Mouse (Mus musculus): Measurements from ENCODE around the gene Slc37a3.

Gene Slc37a3

DNA sequence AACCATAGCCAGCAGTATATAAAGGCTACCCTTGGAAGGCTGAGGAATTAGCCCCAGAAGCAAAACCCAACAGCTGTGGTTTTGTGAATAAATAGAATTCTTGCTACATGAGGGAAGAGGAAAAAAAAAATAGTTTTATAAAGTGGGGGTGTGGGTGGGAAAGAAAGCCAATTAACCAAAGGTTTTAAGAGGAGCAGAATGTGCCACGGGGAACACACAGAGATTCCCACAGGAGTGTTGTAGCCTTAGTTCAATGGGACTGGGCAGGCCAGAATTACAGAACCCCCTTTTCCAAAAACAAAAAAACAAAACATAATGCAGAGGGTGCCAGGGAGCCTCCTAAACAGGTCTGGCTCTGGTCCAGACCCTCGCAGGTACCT, 58.9 kb downstream of the Slc37a3 start:
- DNase-seq (ENCODE audit: low spot score): no peak

DNA sequence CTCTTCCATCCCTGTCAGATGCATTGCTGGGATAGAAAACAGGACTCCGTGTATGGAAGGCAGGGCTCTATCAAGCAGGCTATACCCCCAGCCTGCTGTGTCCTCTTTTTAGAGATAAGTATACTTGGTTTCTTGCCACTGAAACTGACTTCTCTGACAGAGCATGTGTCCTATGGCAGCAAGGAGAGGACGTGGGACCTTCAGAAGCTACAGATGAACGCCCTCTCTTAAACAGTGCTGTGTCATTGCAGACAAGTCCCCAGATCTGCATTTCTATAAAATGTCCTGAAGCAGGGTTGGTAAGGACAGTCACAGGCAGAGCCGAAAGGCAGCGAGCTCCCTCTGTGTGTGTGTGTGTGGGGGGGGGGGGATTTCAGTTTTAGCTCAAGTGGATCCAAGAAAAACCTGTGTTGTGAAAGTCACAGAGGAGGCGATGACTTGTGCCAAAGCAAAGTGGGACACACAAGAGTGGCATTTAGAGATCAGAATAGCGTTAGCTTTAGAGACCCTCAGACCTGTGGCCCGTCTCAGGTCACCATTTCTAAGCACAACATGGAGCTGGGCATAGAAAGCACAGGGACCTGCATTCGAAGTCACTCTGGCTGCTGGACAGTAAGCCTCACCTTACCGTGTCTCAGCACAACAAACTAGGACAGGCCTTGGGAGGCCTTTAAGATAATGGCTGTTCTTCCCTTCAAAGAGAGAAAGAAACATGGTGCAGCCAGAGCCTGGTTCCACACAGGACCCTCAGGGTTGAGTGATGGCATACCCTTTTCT, 59.4 kb downstream of the Slc37a3 start:
- no peak for DNase-seq (ENCODE audit: low spot score)

DNA sequence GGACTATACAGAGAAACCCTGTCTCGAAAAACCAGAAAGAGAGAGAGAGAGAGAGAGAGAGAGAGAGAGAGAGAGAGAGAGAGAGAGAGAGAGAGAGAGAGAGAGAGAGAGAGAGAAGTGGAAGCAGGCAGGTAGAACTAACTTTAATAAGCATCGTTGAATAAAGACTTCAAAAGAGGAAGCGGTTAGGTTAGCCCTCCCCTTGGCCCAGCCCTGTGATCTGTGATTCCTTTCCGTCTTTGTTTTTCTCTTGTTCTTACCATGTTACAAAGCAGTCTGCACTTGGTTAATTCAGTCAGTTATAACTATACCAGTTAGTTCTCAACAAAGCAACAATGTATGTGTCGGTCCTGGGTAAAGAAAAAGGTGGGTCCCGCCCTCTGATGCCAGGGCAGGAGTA, 61.4 kb downstream of the Slc37a3 start:
- no peak for DNase-seq (ENCODE audit: low spot score)

DNA sequence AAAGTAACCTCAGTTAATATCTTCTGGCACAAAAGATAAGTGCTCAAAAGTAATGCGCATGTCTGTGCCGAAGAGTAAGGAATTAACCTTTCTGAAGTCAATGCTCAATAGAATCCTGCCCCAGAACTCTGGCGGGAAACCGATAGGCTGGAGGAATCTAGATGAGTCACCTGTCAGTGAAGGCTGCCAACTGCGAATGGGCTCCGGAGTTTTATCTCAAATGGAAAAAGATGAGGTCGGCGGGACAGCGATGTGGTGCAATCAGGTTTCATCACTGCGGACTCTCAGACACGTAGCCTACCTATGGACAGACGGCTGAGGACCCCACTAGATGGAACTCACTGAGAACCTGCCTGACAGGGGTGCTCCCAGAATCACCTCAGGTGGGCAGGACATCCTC, 63.0 kb downstream of the Slc37a3 start:
- no peak for DNase-seq (ENCODE audit: low spot score)

DNA sequence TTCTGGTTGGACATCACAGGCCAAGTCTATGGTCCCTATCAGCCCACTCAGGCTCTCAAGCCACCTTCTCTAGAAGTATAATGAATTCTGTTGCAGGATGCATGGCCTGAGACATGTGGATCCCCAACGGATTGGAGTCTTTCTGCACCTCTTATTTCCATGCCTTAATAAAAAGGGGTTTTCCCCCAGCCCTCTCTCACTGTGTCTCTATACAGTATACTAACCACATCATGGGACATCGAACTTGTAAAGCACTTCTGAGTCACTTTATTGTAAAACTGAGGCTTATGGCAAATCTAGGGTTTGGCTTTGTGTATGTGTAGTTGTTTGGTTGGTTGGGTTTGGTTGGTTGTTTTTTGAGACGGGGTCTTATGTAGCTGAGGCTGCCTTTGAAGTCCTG, 65.7 kb downstream of the Slc37a3 start:
- DNase-seq (ENCODE audit: low spot score): no peak

DNA sequence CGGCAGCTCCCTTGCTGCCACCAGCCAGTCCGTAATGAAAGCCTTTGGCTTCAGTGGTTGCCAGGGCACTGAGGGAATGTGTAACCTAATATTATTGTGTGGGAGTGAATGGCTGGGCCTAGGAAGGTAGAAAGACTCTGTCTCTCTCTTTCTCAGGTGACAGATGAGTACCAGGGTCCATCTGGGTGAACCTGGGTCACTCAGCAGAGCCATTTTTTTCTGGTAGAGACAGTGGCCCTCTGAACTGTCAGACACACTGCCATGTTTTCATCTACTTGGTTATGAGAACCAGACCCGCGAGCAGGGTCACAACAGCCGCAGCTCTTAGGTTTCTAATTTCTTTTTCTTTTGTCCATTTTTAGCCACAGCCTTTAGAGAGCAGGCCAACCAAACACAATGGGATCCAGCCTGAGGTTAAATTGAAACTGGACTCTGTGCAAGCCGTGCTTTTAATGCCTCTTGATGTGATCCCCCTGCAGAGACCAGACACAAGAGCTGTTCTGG, 73.1 kb downstream of the Slc37a3 start:
- no peak for DNase-seq (ENCODE audit: low spot score)

DNA sequence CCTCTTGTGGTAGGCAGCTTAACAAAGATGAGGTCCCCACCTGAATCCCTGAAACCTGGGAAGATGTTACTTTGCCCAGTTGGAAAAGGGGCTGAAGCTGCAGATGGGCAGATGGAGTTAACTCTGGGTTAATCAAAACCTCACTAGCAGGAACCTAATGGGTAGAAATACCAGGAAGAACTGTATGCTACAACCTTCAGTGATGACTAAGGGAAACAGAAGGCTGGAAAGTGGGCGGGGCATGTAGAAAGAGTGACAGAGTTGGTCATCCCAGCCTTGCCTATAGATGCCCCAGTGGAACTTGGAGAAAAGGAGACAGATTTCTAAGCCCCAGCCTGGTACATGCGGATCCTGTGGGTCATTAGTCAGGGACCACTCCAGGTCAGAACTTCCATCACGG, 76.0 kb downstream of the Slc37a3 start:
- no peak for DNase-seq (ENCODE audit: low spot score)

DNA sequence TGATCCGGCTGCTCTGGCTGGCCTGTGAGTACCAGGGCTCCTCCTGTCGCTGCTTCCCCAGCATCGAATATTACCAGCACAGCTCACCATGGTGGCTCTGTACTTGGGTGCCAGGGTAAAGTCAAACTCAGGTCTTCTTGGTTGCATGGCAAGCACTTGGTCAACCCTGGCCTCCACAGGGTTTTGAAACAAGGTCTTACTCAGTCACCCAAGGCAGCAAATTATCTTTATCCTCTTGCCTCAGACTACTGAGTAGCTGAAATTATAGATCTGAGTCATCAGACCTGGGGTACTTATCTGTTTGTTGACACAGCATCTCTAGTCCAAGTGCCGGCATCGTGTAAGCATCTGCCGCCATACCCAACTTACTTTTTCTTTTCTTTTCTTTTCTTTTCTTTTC, 80.4 kb downstream of the Slc37a3 start:
- no peak for DNase-seq (ENCODE audit: low spot score)

DNA sequence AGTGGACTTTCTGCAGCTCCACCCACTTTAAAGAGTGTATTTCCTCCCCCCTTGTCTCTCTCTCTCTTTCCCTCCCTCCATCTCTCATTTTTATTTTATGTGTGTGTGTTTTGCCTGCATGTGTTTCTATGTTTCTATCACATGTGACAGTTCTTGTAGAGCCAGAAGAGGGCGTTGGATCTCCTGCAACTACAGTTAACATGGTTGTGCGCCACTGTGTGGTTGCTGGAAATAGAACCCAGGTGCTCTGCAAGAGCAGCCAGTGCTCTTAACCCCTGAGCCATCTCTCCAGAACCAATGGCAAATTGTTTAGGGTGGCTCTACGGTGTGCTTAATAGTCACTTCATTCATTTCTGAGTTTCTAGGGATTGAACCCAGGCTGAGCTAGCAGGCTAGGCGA, 81.0 kb downstream of the Slc37a3 start:
- no peak for DNase-seq (ENCODE audit: low spot score)

DNA sequence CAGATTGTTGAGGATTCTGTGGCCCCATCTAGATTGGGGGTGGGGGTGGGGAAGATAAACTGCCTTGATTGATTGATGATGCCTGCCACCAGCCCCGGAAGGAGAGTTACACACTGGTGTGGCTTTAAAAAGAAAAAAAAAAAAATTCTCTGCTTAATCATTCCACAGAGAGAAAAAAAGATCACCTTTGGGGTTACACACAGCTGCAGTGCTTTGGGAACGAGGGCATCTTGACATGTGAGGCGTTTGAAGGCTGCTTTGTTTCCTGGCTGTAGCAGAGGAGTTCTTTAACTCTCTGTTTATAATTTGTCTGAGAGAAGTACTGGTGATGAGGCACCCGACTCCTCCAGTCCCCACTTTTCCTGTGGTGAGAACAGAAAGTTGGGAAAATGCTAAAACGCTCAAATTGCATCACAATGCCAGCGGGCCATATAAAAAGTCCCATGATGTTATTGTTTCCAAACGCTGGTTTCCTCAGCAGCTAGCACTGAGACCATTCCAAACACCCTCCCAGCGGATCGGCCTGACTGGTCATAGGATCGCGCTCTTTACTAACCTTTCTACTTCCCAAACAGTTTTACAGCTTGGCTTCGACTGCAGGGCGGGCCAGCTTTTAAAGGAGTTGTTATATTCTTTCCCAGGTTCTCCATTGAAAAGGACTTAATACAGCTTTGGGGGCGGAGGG, 81.6 kb downstream of the Slc37a3 start:
- no peak for DNase-seq (ENCODE audit: low spot score)

DNA sequence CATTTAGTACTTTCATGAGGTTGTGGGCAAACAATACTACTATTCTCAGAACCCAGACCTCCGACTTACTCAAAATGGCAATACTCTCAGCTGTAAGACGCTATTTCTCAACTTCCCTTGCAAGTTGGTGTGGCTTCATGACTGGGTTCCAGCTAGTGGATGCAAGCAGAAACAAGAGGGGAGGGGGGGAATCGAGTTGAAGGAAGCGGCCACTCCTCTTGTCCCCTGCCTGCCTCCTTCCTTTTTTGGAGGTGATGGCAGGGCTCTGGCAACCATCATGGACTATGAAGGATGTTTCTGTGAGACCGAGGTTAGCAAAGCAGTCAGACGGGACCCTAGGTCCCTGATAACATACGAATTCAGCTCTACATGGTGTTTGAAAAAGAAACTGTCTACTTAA, 87.8 kb downstream of the Slc37a3 start:
- no peak for DNase-seq (ENCODE audit: low spot score)

DNA sequence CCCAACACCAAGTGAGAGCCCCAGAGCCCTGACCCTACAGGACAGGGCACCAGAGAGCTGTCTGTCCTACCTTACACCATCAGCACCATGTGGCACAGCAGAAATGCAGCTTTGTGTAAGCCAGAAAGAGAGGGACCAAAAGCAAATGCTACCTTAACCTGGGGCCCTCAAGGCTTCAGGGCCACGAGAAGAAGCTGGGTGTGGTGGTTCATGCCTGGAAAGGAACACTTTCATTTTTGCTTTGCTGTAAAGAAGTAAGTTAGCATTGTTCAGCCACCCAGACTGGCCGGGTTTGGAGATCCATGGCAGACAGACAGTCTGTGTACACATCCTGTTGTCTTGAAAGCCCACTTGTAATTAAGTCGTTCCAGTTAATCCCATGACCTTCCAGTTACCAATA, 89.7 kb downstream of the Slc37a3 start:
- DNase-seq (ENCODE audit: low spot score): no peak

DNA sequence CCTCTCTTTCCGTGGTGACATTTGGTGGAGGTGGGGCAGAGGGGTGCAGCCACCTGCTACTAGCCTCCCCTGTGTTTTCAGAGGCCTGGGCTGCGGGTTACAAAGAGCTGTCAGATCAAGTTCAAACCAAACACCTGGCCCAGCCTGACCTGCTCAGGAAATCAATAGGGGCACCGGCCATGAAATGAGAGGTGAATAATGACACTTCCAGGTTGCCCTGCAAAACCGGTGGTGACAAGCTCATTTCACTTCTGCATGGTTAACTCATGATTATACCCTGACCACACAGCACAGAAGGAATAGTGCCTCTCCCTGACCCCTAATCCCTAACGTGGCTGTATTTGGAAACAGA, 90.8 kb downstream of the Slc37a3 start:
- no peak for DNase-seq (ENCODE audit: low spot score)

DNA sequence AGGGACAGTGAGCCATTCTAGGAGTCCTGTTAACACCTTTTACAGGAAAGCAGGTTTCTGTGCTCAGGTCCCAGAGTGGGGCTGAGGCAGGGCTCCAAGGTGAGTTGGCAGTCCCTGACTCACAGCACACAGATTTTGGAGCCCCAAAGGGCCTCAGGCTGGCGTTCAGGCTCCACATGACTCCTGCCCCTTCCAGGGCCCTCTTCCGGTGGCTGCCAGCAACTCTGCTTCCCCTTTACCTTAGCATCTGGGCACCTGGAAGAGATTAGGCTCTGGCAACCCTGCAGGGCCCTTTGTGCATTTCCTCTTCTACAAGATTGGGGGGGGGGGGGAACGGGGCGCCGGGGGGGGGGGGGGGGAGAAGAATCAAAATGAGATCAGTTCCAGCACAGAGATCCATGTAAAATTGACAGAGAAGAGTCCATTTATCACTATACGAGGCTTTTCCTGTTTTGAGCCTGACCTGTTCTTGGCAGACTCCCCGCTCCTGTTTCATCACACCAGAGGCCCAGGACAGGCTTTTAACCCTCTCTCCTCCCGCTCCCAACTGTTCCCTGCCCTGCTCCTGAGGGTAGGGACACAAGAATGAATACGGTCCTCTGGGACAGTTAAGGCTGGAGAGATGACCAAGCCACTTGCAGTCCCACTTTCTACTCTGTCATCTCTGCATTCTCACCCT, 91.3 kb downstream of the Slc37a3 start:
- peak; percentile 29 for DNase-seq (ENCODE audit: low spot score)

DNA sequence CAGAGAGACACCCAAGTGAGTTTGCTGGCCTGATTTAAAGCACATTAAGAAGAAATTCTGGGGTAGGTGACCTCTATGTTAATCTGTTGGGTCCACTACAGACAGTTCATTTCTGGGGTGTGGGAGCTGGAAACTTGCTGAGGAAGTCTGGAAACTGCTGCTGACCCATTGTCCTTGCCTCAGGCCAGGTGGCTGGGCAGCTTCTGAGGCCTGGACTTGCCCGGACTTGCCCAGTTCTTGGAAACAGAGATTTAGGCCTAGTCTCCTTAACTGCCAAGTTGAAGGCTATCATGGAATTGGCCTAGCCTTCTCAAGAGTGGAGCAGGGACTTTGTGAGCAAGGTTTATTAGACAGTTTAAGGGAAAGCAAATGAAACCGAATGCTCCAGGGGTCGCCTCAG, 92.6 kb downstream of the Slc37a3 start:
- DNase-seq (ENCODE audit: low spot score): no peak

Data from ovary, postnatal 14 days (tissue).